Mouse (Mus musculus): ENCODE results near the gene Tbc1d32.
"Not testable (repeated sequence)": the region's sequence is repeated elsewhere in the genome, so short reads cannot be mapped to it uniquely, and the experiment has no call there.

DNA sequence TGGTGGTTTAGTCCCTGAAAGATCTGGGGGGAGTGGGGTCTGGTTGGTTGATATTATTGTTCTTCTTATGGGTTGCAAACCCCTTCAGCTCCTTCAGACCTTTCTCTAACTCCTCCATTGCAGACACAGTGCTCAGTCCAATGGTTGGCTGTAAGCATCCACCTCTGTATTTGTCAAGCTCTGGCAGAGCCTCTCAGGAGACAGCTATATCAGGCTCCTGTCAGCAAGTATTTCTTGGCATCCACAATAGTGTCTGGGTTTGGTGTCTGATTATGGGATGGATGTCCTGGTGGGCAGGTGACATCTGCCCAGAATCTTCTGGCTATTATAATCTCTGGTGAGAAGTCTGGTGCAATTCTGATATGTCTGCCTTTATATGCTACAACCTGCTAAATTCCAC, 60.8 kb downstream of the Tbc1d32 start:
- TF ChIP-seq CTCF, POLR2A (IDR thresholded peaks at IDR 0.05; ENCODE audit: insufficient read depth, low read depth, low read length): not testable (repeated sequence)

Measured in olfactory bulb, adult 2 months (tissue).